Mouse (Mus musculus): ENCODE results near the gene 1700025F22Rik. TPM values are rescaled to one million over a fixed set of nuclear protein-coding genes. Genes with fewer than 3 reads are reported as not detected.
"Not testable (repeated sequence)": the region's sequence is repeated elsewhere in the genome, so short reads cannot be mapped to it uniquely, and the experiment has no call there.

Gene 1700025F22Rik
- polyA plus RNA-seq (2014; fragmentation: Nextera tagmentation; extraction: Ambion mirVana) = not detected in 2 replicates

DNA sequence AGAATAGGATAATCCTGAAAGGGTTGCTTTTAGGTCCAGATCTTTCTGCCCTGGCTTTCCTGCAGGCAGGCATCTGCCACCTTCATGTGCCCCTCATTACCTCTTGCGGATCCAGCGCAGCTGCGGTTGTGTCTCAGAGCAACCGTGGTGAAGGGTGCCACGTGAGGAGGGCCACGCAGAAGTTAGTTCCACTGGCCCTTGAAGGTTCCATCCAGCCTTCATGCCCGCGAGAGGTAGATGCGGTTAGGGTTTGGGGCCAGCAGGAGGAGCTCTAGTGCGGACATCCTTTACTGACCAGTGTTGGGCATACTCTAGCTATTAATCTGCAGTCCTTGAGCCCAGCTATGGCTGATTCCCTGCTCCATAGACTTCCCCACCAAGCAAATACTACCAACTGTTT, at the start of gene 1700025F22Rik:
1700025F22Rik (minus strand) TSS at position 149 of the 400 bp plus-strand sequence.
- ATAC-seq (no peak), DNase-seq (ENCODE audit: low spot score) (no peak)
- Histone ChIP-seq H3K4me3 (ENCODE audit: low read depth, low read length) (no peak within 1 kb of the TSS), H3K36me3 (ENCODE audit: control insufficient read depth, insufficient read depth, low read length) (no peaks in the 10 kb centered on the region), H3K9me3 (replicated peaks; ENCODE audit: control insufficient read depth, low read length) (no peaks in the 10 kb centered on the region), H3K4me2 (ENCODE audit: low read length) (no peak within 1 kb of the TSS), H3K9ac (ENCODE audit: low read length) (no peak within 1 kb of the TSS), H3K4me1 (ENCODE audit: control insufficient read depth, insufficient read depth, low read length) (no peaks in the 10 kb centered on the region), H3K27me3 (replicated peaks; ENCODE audit: control insufficient read depth, insufficient read depth, low read length) (no peaks in the 10 kb centered on the region), H3K27ac (ENCODE audit: low read depth, low read length) (no peak within 1 kb of the TSS)
- 31% methylated on average over 10 of the region's 10 CpGs for WGBS

DNA sequence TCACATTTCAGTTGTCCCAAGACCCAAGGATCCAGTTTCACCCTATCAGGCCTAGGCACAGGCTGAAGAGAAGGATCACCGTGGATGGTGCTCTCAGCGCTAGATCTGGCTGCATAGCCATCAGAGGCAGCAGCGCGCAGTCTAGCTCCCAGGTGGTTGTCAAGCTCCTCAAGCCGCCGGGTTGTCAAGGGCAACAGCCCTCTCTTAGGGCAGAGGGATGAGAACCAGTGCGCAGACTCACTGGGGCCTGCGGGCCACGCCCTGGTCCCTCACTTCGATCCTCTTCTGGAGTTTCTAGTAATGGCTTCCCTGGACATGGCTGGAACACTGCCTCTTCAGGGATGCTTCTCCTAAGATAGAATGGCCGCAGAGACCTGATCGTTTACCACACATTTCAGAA, 31.4 kb upstream of the 1700025F22Rik start, which contains the start of gene Ms4a13:
Ms4a13 (minus strand) TSS at position 192 of the 400 bp plus-strand sequence.
- WGBS = 66% methylated on average over 12 of the region's 12 CpGs
- no peaks in the 10 kb centered on the region for H3K4me1 ChIP-seq (ENCODE audit: control insufficient read depth, insufficient read depth, low read length)
- H3K36me3 ChIP-seq (ENCODE audit: control insufficient read depth, insufficient read depth, low read length) = no peaks in the 10 kb centered on the region
- H3K27me3 ChIP-seq (replicated peaks; ENCODE audit: control insufficient read depth, insufficient read depth, low read length) = no peaks in the 10 kb centered on the region
- H3K9ac ChIP-seq (ENCODE audit: low read length) = no peak within 1 kb of the TSS
- DNase-seq (ENCODE audit: low spot score) = no peak
- H3K4me3 ChIP-seq (ENCODE audit: low read depth, low read length) = no peak within 1 kb of the TSS
- H3K9me3 ChIP-seq (replicated peaks; ENCODE audit: control insufficient read depth, low read length) = no peaks in the 10 kb centered on the region
- no peak within 1 kb of the TSS for H3K4me2 ChIP-seq (ENCODE audit: low read length)
- ATAC-seq = no peak
- no peak within 1 kb of the TSS for H3K27ac ChIP-seq (ENCODE audit: low read depth, low read length)

DNA sequence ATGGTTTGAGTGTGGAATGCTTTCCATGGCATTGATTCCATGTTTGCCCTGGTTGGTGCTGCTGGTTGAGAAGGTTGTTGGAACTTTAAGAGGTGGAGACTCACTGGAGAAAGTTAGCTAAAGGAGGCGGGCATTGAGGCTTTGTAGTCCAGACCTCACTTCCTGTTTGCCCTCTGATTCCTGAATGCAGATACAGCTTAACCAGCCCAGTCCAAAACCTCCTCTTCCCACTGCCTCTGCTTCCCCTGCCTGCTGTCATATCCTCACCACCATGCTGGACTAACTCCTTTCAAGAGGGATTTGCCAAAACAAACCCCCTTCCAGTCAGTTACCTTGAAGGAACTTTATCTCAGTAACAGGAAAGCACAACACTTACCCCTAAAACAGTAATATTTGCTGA, 27.4 kb upstream of the 1700025F22Rik start:
- Histone ChIP-seq H3K27ac (ENCODE audit: low read depth, low read length) (no peak overlapping the region), H3K4me2 (ENCODE audit: low read length) (no peak overlapping the region), H3K27me3 (replicated peaks; ENCODE audit: control insufficient read depth, insufficient read depth, low read length) (no peaks in the 10 kb centered on the region), H3K36me3 (ENCODE audit: control insufficient read depth, insufficient read depth, low read length) (no peaks in the 10 kb centered on the region), H3K4me1 (ENCODE audit: control insufficient read depth, insufficient read depth, low read length) (no peaks in the 10 kb centered on the region), H3K9ac (ENCODE audit: low read length) (no peak overlapping the region), H3K9me3 (replicated peaks; ENCODE audit: control insufficient read depth, low read length) (no peaks in the 10 kb centered on the region), H3K4me3 (ENCODE audit: low read depth, low read length) (no peak overlapping the region)
- ATAC-seq (no peak), DNase-seq (ENCODE audit: low spot score) (no peak)
- 48% methylated on average over 1 of the region's 1 CpGs for WGBS

DNA sequence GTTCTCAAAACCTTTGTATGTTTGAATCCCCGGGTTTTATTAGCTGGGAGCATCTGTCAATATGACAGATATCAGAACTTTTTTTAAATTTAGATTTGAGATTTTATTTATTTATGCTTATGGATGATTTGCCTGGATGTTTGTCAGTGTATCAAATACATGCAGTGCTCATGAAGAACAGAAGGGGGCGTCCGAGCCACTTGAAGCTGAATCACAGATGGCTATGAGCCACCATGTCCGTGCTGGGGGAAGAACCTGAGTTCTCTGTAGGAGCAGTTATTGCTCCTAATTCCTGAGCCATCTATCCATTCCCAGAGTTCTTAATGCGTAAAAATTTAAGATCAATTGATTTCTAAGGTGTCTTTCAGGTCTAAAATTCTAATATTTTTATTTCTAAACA, 19.0 kb upstream of the 1700025F22Rik start:
- ATAC-seq = no peak
- Histone ChIP-seq H3K4me1 (ENCODE audit: control insufficient read depth, insufficient read depth, low read length) (no peaks in the 10 kb centered on the region), H3K27ac (ENCODE audit: low read depth, low read length) (no peak overlapping the region), H3K4me2 (ENCODE audit: low read length) (no peak overlapping the region), H3K9ac (ENCODE audit: low read length) (no peak overlapping the region), H3K36me3 (ENCODE audit: control insufficient read depth, insufficient read depth, low read length) (no peaks in the 10 kb centered on the region), H3K9me3 (replicated peaks; ENCODE audit: control insufficient read depth, low read length) (no peaks in the 10 kb centered on the region), H3K4me3 (ENCODE audit: low read depth, low read length) (no peak overlapping the region), H3K27me3 (replicated peaks; ENCODE audit: control insufficient read depth, insufficient read depth, low read length) (no peaks in the 10 kb centered on the region)
- 15% methylated on average over 5 of the region's 5 CpGs for WGBS
- no peak for DNase-seq (ENCODE audit: low spot score)

DNA sequence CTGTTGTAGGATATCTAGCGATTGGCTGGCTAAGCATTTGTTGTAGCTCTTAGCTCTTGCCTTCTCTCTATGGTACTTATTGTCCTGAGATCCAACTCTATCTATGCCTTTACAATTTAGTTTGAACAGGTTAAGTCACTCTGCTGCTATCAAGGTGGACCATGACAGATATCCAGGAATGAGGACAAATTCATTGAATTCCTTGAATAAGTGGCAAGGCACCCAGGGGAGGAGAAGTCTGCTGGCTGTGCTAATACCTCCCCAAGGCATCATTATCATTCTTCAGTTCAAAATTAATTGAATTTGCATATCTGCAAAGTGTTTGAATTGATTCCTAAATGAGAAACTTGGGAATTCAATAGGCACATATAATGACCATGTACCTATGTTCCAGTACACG, 12.3 kb upstream of the 1700025F22Rik start:
- Histone ChIP-seq H3K9ac (ENCODE audit: low read length) (no peak overlapping the region), H3K36me3 (ENCODE audit: control insufficient read depth, insufficient read depth, low read length) (no peaks in the 10 kb centered on the region), H3K4me1 (ENCODE audit: control insufficient read depth, insufficient read depth, low read length) (no peaks in the 10 kb centered on the region), H3K9me3 (replicated peaks; ENCODE audit: control insufficient read depth, low read length) (no peaks in the 10 kb centered on the region), H3K4me2 (ENCODE audit: low read length) (no peak overlapping the region), H3K27ac (ENCODE audit: low read depth, low read length) (no peak overlapping the region), H3K27me3 (replicated peaks; ENCODE audit: control insufficient read depth, insufficient read depth, low read length) (no peaks in the 10 kb centered on the region), H3K4me3 (ENCODE audit: low read depth, low read length) (no peak overlapping the region)
- no peak for ATAC-seq
- DNase-seq (ENCODE audit: low spot score) = no peak
- 53% methylated on average over 2 of the region's 2 CpGs for WGBS

DNA sequence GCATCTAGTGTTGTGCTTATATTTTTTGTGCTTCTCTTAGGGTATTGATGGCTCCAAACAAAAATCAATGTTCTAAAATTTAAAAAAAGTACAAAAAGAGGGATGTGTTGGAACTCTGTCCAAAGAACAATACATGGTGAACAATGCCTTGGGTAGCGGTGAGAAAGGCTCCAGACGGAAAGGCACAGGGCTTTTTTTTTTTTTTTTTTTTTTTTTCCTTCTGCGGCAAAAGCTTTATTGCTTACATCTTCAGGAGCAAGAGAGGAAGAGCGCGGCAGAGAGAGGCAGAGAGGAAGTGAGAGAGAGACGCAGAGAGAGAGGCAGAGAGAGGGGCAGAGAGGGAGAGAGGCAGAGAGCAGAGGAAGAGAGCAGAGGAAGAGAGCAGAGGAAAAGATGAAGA, 7.2 kb downstream of the 1700025F22Rik start:
- 87% methylated on average over 6 of the region's 6 CpGs for WGBS

DNA sequence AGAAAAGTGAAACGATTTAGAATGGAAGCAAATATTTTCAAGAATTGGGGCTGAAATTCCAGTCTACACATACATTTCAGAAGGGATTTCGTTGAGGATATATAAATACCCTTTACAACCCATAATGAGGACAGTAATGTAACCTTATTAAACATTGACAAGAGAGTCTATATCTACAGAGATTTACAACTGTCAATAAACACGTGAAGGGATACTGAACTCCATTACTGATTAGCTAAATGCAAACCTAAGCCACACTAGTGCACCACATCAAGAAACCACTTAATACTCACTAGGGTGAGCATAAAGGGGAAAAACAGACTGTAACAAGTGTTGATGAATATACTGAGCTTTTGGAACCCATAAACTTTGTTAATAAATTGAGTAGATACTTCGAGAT, 29.8 kb downstream of the 1700025F22Rik start:
- no peak overlapping the region for H3K4me3 ChIP-seq (ENCODE audit: low read depth, low read length)

More for the DNA sequence above, 7.2 kb downstream of the 1700025F22Rik start:
- H3K27ac ChIP-seq (ENCODE audit: low read depth, low read length); ATAC-seq; H3K27me3 ChIP-seq (replicated peaks; ENCODE audit: control insufficient read depth, insufficient read depth, low read length); H3K4me1 ChIP-seq (ENCODE audit: control insufficient read depth, insufficient read depth, low read length); H3K9ac ChIP-seq (ENCODE audit: low read length); H3K36me3 ChIP-seq (ENCODE audit: control insufficient read depth, insufficient read depth, low read length); H3K9me3 ChIP-seq (replicated peaks; ENCODE audit: control insufficient read depth, low read length); H3K4me2 ChIP-seq (ENCODE audit: low read length); DNase-seq (ENCODE audit: low spot score); H3K4me3 ChIP-seq (ENCODE audit: low read depth, low read length): not testable (repeated sequence)

DNA sequence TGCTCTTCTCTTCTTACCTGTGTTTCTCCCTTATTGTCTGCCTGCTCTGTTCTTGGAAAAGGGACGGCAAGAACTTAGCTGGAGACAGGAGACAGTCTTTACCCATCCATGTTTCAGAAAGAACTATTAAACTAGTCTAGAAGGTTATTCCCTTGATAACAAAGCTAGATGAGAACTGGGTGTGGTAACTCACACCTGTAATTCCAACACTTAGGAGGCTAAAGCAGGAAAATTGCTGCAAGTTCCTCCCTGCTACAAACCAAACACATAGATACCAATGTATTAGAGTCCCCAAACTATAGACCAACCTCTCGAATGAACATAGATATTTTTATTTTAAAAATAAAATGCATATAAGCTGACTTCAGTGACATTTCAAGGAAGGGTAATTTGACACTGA, 30.3 kb downstream of the 1700025F22Rik start:
- no peak overlapping the region for H3K4me3 ChIP-seq (ENCODE audit: low read depth, low read length)
- H3K36me3 ChIP-seq (ENCODE audit: control insufficient read depth, insufficient read depth, low read length) = no peaks in the 10 kb centered on the region
- WGBS = 85% methylated on average over 2 of the region's 2 CpGs
- H3K27me3 ChIP-seq (replicated peaks; ENCODE audit: control insufficient read depth, insufficient read depth, low read length) = no peaks in the 10 kb centered on the region
- H3K4me1 ChIP-seq (ENCODE audit: control insufficient read depth, insufficient read depth, low read length) = no peaks in the 10 kb centered on the region
- ATAC-seq (no peak), DNase-seq (ENCODE audit: low spot score) (no peak)
- no peak overlapping the region for H3K4me2 ChIP-seq (ENCODE audit: low read length)
- H3K27ac ChIP-seq (ENCODE audit: low read depth, low read length) = no peak overlapping the region
- H3K9ac ChIP-seq (ENCODE audit: low read length) = no peak overlapping the region
- no peaks in the 10 kb centered on the region for H3K9me3 ChIP-seq (replicated peaks; ENCODE audit: control insufficient read depth, low read length)

More for the DNA sequence above, 29.8 kb downstream of the 1700025F22Rik start:
- WGBS = 79% methylated on average over 4 of the region's 4 CpGs
- Histone ChIP-seq H3K9ac (ENCODE audit: low read length) (no peak overlapping the region), H3K4me1 (ENCODE audit: control insufficient read depth, insufficient read depth, low read length) (no peaks in the 10 kb centered on the region), H3K4me2 (ENCODE audit: low read length) (no peak overlapping the region), H3K36me3 (ENCODE audit: control insufficient read depth, insufficient read depth, low read length) (no peaks in the 10 kb centered on the region), H3K27ac (ENCODE audit: low read depth, low read length) (no peak overlapping the region), H3K9me3 (replicated peaks; ENCODE audit: control insufficient read depth, low read length) (no peaks in the 10 kb centered on the region), H3K27me3 (replicated peaks; ENCODE audit: control insufficient read depth, insufficient read depth, low read length) (no peaks in the 10 kb centered on the region)
- ATAC-seq (no peak), DNase-seq (ENCODE audit: low spot score) (no peak)

DNA sequence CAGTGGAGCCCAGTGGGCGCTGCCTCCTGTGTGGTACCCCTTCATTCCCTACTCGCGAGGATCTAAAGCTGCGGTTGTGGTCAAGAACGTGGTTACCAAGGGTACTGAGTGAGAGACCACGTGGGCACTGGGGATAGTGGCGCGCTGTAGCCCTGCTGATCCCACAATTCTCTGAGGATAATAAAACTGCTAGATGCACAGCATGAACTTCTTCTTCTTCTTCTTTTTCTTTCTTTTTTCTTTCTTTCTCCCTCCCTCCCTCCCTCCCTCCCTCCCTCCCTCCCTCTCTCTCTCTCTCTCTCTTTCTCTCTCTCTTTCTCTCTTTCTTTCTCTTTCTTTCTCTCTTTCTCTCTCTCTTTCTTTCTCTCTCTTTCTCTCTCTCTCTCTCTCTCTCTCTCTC, 34.3 kb downstream of the 1700025F22Rik start, which contains the start of gene 1700017D01Rik:
1700017D01Rik (minus strand) TSS at position 101 of the 400 bp plus-strand sequence.
- H3K4me1 ChIP-seq (ENCODE audit: control insufficient read depth, insufficient read depth, low read length); H3K9me3 ChIP-seq (replicated peaks; ENCODE audit: control insufficient read depth, low read length); H3K36me3 ChIP-seq (ENCODE audit: control insufficient read depth, insufficient read depth, low read length); H3K27ac ChIP-seq (ENCODE audit: low read depth, low read length); H3K9ac ChIP-seq (ENCODE audit: low read length); DNase-seq (ENCODE audit: low spot score); H3K4me3 ChIP-seq (ENCODE audit: low read depth, low read length); ATAC-seq; H3K4me2 ChIP-seq (ENCODE audit: low read length); H3K27me3 ChIP-seq (replicated peaks; ENCODE audit: control insufficient read depth, insufficient read depth, low read length): not testable (repeated sequence)
- 85% methylated on average over 8 of the region's 8 CpGs for WGBS

Measured in forebrain, embryonic 14.5 days (tissue).